Mouse (Mus musculus) cerebellum, postnatal 4 days (tissue): Measurements from ENCODE around the gene Strn4.

Source experiments
- DNase-seq, 2 experiments: peaks; one replicate each; pipeline ENCODE4 v3.0.0; 2022; ENCODE audit warnings: low spot score in 2 of 2, mixed read lengths in 1 of 2

Gene Strn4

DNA sequence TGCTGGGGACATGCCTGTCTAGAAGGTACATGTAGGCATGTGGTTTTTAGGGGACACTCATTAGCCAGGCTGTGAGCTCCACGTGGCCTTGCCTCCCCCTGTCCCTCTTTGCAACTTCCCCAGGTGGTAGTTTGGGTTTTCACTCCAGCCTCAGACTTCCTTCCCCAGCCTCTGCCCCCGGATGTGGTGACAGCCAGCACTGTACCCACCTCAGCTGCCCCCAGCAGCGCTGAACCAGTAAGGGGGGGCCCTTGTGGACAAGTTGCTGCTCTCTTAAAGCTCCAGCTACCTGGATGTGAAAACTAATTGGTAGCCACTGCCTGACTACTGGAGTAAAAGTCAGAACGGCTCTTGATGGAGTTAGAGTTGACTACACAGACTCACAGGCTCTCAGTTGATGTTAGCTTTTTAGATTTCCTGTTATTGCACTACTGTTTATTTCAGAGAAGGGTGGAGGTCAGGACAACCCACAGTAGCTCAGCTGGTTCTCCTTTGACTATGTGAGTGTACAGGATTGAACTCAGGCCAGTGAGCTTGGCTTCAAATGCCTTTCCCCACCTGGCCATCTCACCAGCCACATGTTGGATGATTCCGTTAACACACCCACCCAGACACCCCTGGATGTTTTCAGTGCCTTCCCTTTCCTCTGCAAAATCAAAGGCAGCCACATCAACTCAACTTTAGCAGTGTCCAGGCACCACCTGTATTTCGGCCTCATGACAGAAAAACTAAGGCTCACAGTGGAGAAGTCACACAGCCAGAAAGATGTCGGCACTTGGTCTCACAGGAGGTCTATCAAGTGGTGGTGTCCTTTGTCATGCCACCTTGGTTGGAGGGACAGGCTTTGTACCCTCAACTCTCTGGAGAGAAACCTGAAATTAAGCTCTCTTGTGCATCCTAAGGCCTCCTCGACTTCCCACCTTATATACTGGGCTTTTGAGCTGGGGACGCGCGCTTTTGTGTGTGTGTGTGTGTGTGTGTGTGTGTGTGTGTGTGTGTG lies 26.2 kb downstream of the Strn4 start:
- DNase-seq = no peak

- DNase-seq = peak; percentile 73 to 87
Measured at GRCm38 (mm10) chr7:16842645-16843063, 27.0 kb downstream of the Strn4 start, which contains the start of gene Prkd2. Prkd2 (plus strand) TSS chr7:16842902.

DNA sequence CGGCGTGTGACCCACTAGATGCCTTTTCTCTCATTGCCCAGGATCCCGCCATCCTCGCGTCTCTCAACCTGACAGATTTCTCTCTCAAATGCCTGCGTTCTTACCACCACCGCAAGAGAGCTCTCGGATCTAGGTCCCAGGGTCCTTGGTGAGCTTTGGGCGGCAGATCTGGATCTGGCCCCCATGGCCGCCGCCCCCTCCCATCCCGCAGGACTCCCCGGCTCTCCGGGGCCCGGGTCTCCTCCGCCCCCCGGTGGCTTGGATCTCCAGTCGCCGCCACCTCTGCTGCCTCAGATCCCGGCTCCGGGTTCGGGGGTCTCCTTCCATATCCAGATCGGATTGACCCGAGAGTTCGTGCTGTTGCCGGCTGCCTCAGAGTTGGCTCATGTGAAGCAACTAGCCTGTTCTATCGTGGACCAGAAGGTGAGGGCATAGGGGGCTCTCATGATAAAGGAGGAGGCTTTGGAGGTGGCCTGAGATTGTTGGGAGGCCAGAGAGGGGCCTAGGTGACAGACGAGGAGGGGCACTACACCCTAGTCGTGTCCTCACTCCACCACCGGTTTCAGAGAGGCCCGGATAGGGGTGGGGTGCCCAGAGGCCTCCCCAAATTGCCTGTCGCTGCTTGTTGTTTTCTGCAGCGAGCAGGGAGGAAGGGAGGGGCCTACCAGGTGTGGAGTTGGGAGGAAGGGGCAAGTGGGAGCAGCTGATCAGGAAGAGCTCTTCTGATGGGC lies 27.9 kb downstream of the Strn4 start:
- DNase-seq = peak in 1 of 2 experiments; percentile 24

- DNase-seq = no peak
Measured at GRCm38 (mm10) chr7:16844696-16845071, 29.0 kb downstream of the Strn4 start.

DNA sequence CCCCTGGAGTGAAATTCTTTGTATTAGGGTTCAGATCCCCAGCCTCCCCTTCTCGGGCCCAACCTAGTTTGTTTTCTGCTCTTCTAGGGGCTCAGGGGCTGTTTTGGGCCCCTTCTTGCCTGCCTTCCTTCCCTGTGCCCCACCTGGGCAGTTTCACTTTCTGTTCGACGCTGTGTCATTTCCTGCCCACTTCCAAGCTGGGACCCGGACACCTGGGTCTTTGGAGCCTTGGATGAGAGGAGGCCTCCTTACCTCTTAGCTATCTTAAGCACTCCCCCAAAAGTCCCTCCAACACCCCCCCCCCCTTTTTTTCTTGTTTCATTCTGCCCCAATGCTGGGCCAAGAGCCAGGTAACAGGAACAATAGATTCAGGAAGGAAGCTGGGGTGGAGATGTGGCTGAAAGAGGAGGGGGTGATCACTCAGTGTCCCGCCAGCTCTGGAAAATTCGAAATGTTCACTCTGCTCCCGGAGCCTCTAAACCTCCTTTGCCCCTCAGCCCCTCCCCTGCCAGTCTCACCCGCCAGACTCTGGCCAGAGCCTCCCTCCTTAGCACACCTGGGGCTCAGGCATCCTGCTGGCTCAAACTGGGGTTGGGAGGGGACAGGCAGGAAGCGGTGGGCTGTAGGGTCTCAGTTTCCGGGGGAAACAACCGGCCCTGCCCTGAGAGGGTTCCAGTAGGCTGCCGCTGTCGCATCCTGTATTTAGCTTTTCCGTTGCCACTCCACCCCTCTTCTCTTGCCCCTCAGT lies 29.6 kb downstream of the Strn4 start:
- no peak for DNase-seq

DNA sequence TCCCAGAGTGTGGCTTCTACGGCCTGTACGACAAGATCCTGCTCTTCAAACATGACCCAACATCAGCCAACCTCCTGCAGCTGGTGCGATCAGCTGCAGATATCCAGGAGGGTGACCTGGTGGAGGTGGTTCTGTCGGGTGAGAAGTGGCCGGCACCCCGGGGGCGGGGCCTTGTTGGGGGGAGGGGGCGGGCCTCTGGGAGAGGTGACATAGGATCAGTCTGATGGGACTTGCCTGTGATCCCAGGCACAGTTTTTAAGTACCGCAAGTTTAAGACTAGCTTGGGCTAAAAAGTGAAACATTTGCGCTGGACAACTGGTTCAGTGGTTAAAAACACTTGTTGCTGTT lies 30.1 kb downstream of the Strn4 start:
- no peak for DNase-seq

DNA sequence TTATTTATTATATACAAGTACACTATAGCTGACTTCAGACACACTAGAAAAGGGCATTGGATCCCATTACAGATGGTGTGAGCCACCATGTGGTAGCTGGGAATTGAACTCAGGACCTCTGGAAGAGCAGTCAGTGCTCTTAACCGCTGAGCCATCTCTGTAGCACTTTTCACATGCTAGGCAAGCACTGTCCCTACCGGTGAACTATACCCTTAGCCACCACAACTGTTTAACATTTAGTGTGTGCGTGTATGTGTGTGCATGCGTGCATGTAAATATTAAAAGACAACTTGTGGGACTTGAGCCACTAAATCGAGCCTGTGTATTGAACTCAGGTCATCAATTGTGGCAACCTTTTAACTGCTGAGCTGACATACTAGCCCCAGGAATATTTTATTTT lies 31.1 kb downstream of the Strn4 start:
- no peak for DNase-seq

- DNase-seq = no peak
Measured at GRCm38 (mm10) chr7:16847507-16847906, 31.8 kb downstream of the Strn4 start.

DNA sequence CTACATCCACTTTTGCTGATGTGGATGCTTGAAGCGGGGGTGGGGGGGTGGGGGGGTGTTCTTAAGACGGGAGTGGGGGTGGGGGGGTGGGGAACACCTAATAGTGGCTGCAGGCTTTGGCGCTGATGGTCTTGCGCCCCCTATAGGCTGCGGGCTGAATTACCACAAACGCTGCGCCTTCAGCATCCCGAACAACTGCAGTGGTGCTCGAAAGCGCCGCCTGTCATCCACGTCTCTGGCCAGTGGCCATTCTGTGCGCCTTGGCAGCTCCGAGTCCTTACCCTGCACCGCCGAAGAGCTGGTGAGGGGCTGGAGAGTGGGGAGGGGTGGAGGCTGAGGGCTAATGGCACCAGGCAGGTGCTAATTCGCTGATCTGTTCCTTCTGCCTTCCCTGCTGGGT lies 32.9 kb downstream of the Strn4 start:
- DNase-seq = peak; percentile 60 to 81

- no peak for DNase-seq
Measured at GRCm38 (mm10) chr7:16851636-16852035, 35.9 kb downstream of the Strn4 start.

DNA sequence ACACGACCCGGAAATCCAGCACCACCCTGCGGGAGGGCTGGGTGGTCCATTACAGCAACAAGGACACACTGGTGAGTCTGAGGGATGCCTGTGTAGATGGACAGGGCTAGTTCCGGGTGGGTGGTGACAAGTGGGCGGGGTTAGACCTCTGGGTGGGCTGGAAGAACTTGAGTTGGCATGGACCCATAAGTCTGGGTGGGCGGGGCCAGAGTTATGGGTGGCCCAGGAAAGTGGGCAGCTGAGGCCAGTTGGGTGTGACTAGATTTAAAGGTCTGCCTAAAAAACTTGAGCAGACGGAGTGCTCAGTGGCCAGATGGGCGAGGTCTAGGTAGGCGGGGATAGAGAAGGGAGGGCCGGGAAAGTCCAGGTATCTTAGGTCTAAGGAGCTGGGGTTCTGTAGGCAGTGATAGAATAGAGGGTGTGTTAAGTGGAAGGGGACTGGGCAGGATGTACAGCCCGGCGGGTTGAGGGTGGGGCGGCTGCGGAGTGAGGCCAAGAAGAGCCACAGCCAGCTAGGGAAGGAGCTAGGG lies 37.7 kb downstream of the Strn4 start:
- DNase-seq = no peak

- DNase-seq = peak in 1 of 2 experiments; percentile 42
Measured at GRCm38 (mm10) chr7:16858336-16858735, 42.6 kb downstream of the Strn4 start.

- DNase-seq = peak in 1 of 2 experiments; percentile 63
Measured at GRCm38 (mm10) chr7:16859902-16860651, 44.4 kb downstream of the Strn4 start.

DNA sequence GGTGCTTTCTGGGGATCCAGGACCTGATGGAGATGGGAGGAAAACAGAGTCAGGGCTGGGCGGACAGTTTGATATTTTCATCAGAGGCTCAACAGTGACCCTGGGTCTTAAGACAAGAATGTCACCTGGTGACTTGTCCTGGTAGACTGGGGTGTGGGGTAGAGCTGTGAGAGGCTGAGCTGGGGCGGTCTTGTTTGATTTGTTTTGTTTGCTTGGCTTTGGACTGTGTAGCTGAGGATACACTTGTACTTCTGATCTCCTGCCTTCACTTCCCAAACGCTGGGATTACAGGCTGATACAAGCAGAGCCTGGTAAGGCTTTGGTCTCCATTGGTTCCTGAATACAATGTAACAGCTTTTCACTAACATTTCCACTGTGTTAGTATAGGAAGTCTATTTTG lies 51.8 kb downstream of the Strn4 start:
- DNase-seq = no peak

GRCm38 (mm10) chr7:16869497-16869896 lies 53.8 kb downstream of the Strn4 start:
- peak; percentile 57 to 72 for DNase-seq

GRCm38 (mm10) chr7:16871600-16871999 lies 55.9 kb downstream of the Strn4 start:
- no peak for DNase-seq

DNA sequence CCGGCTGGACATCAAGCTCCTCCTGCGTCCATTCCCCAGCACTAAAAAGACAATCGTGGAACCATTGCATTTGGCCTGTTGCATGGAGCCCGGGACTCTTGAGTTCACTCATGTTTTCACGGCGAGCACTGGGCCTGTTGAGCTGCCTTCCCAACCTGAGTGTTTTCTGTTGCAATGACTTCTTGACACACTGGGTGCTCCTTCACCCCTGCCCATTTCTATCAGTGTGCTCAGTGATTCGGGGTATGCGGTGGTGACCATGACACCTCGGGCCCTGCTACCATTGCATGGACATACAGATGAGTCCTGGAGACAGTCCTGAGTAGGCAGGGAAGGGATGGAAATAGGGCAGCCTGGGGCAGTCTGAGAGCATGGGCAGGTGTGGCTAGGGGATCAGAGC lies 56.8 kb downstream of the Strn4 start:
- DNase-seq = no peak

- no peak for DNase-seq
Measured at GRCm38 (mm10) chr7:16873392-16873791, 57.7 kb downstream of the Strn4 start.

GRCm38 (mm10) chr7:16874190-16874589 lies 58.5 kb downstream of the Strn4 start:
- DNase-seq = peak; percentile 54 to 78

- peak; percentile 96 to 99 for DNase-seq
Measured at GRCm38 (mm10) chr7:16874756-16875309, 59.1 kb downstream of the Strn4 start.

- DNase-seq = no peak
Measured at GRCm38 (mm10) chr7:16875310-16875325, 59.4 kb downstream of the Strn4 start, which contains the start of gene Dact3. Dact3 (plus strand) TSS chr7:16875317.
